Mouse (Mus musculus): ENCODE data around the gene Xpnpep1.

GRCm38 (mm10) chr19:53058726-53059334 lies 18.8 kb upstream of the Xpnpep1 start:
- no peak for TF ChIP-seq CTCF (conservative IDR thresholded peaks at IDR 0.05; ENCODE audit: insufficient read depth, insufficient read length, low read depth, low read length)
- no peak for TF ChIP-seq POLR2A (IDR thresholded peaks at IDR 0.05; ENCODE audit: low read depth, low read length)
